Mouse (Mus musculus): Measurements from ENCODE around the gene Cacfd1.

Gene Cacfd1

DNA sequence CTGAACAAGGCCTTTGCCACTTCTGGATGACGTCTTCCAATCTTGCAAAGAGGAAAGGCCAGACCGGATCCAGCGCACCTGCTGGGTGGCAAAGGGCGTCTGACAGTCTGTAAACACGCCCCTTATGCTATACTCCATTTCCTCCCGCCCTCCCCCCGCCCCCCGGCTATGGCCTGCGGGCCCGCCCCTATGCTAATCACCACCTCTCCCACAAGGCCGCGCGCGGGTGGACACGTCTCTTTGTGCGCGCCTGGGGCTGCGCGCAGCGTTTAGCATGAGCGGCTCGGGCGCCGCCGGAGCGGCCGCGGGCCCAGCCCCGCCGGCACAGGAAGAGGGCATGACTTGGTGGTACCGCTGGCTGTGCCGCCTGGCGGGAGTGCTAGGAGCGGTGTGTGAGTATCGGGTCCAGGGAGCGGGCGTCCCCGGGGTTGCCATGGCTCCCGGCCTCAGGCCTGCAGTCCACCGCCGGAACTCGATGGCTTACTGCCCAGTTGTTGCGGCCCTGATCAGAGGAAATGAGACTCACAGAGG is at the start of gene Cacfd1:
Gene Cacfd1, plus strand, starts transcription at position 213 of the 531 bp plus-strand sequence.
- DNase-seq, result peak; percentile 93

- peak; percentile 45 for DNase-seq
Measured at GRCm38 (mm10) chr2:26960756-26961155, 49.0 kb upstream of the Cacfd1 start.

- DNase-seq, result peak; percentile 96
Measured at GRCm38 (mm10) chr2:26963923-26964723, 45.6 kb upstream of the Cacfd1 start, which contains the start of gene Rexo4. Rexo4 (minus strand) TSS chr2:26964386.

GRCm38 (mm10) chr2:26964724-26965370 is 44.9 kb upstream of the Cacfd1 start:
- no peak for DNase-seq

DNA sequence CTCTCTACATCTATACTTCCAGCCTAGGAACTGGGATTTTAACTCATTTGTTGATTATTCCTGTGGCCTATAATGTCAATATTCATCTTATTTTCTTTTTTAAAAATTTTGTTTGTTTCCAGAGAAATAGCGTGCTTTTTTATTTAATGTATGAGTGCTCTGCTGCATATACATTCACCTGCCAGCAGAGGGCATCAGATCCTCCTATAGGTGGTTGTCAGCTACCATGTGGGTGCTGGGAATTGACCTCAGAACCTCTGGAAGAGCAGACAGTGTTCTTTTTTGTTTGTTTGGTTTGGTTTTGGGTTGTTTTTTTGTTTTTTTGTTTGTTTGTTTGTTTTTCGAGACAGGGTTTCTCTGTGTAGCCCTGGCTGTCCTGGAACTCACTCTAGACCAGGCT is 42.5 kb upstream of the Cacfd1 start:
- no peak for DNase-seq

GRCm38 (mm10) chr2:26973116-26973515 is 36.6 kb upstream of the Cacfd1 start, which contains the start of gene Adamts13:
Adamts13 (plus strand) TSS chr2:26973416.
- peak; percentile 36 for DNase-seq

GRCm38 (mm10) chr2:26973960-26974359 is 35.8 kb upstream of the Cacfd1 start:
- no peak for DNase-seq

GRCm38 (mm10) chr2:26980361-26980760 is 29.4 kb upstream of the Cacfd1 start:
- peak; percentile 54 for DNase-seq

- DNase-seq, result no peak
Measured at GRCm38 (mm10) chr2:26984179-26984578, 25.5 kb upstream of the Cacfd1 start.

- DNase-seq, result no peak
Measured at GRCm38 (mm10) chr2:26984640-26985039, 25.1 kb upstream of the Cacfd1 start.

DNA sequence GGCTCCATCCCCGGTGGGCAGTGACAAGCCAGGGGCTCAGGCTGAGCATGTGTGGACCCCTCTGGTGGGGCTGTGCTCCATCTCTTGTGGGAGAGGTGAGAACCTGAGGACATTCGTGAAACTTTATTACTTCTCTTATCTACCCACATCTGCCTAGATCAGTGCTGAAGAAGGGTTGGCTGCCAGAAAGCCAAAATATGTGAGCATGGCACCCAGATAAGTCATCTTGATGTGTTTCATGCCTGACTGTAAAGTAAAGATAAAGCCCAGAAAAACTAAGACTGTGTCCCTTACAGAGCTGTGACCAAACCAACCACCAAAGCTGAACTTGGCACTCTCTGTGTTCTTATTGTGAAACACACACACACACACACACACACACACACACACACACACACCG is 15.8 kb upstream of the Cacfd1 start:
- no peak for DNase-seq

DNA sequence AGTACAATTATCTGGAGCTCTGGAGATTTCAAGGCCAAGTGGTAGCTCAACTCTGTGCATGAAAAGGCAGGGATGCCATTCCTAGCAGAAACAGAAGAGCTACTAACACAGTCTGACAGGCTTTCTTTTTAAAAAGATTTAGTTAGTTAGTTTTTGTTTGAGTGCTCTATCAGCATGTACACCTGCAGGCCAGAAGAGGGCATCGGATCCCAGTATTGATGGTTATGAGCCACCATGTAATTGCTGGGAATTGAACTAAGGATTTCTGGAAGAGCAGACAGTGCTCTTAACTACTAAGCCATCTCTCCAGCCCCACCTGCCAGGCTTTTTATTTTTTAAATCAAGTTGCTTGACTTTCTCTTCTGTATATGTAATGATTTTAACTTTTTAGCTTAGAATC is 12.2 kb upstream of the Cacfd1 start:
- peak; percentile 47 for DNase-seq

- no peak for DNase-seq
Measured at GRCm38 (mm10) chr2:26997993-26998392, 11.7 kb upstream of the Cacfd1 start.

DNA sequence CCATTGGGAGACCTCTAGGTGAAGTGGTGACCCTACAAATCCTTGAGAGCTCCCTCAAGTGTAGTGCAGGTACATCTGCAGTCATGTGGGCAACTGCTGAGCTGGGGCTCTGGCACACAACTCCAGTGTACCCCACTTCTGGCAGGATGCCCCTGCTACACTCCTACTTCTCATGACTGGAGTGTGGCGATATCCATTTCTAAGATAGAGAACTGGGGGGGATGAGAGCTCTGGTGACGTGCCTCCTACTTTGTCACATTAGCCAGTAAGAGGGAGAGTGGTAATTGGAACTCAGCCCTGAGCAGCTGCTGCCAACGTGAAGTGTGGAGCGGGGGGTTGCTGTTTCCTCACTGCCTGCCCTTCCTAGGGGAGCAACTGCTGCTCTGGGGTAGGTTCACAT is 3.5 kb upstream of the Cacfd1 start:
- DNase-seq, result no peak

DNA sequence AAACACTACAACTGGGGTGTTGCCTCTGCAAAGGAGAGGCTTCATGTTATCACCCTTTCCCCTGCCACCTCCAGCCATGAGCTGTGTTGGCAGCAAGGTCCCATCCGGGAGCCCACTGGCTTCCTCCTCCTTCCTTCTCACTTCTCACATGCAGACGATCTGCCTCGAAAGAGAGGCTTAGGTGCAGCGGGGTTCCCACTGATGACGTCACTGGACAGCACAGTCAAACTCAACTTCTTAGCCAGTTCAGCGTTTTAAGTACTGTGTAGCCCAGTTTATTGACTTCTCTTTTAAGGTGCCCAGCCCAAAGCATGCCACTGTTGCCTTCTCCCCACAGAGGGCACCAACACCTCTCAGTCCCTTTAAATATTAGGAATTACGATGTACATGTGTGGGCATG is 2.0 kb upstream of the Cacfd1 start:
- no peak for DNase-seq

GRCm38 (mm10) chr2:27017802-27018201 is 8.1 kb downstream of the Cacfd1 start:
- DNase-seq, result peak; percentile 88

DNA sequence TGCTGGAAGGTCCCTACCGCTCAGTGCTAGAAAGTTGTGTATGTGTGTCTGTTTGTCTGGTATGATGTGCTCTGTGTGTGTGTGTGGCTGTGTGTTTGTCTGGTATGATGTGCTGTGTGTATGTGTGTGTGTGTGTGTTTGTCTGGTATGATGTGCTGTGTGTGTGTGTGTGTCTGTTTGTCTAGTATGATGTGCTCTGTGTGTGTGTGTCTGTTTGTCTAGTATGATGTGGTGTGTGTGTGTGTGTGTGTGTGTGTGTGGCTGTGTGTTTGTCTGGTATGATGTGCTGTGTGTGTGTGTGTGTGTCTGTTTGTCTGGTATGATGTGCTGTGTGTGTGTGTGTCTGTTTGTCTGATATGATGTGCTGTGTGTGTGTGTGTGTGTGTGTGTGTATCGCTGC is 9.8 kb downstream of the Cacfd1 start:
- no peak for DNase-seq

DNA sequence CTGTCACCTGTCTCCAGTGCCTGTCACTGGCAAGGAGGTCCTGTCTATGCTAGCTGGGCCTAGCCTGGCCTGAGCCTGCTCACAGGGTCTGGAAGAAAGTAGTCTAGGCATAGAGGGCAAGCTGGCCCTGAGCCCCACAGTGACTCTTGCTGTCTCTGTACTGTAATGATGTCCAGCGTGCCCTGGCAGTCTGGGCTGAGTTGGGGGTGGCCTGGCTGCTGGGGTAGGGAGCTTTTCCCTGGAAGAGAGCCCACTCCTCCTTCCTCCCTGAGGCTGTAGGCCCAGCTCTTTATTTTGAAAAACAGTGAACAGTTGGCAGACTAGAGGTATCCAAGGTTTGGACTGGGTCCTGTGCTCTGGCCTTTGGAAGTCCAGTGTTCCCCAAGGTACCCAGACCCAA is 11.4 kb downstream of the Cacfd1 start:
- no peak for DNase-seq

- DNase-seq, result no peak
Measured at GRCm38 (mm10) chr2:27022612-27023011, 12.9 kb downstream of the Cacfd1 start.

DNA sequence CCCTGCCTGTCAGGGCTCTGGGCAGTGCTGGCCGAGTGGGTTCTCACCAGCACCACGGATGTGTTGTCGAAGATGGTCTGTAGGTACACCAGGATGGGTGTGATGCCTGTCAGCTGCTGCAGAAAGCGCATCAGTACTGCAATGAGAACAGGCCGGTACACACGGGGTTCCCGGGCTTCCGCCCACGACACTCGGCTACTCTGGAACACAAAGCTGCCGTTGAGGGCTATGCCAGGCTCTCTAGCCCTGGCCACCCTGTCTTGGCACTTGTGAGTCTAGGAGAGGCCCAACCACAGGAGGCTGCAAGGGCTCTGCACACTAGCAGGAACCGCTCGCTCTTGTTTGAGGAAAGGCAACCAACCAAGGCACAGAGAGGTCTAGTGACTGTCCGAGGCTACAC is 14.4 kb downstream of the Cacfd1 start:
- no peak for DNase-seq

GRCm38 (mm10) chr2:27025545-27025944 is 15.8 kb downstream of the Cacfd1 start:
- no peak for DNase-seq

GRCm38 (mm10) chr2:27026332-27026731 is 16.6 kb downstream of the Cacfd1 start:
- DNase-seq, result no peak

- DNase-seq, result no peak
Measured at GRCm38 (mm10) chr2:27026857-27027617, 17.3 kb downstream of the Cacfd1 start.

Measured in thymus, postnatal 4 days (tissue).